Mouse (Mus musculus) cerebellum, adult 2 months (tissue): ENCODE data around the gene Rhno1.

Experiments used
- CTCF ChIP-seq: fragments of 200-500 bp; IDR thresholded peaks from 2 replicates; pipeline ENCODE4 v1.5.1; 2011; ENCODE audit warnings: low read depth, mild to moderate bottlenecking, control low read depth, low read length, moderate library complexity, borderline replicate concordance; ENCODE audit not compliant: insufficient read depth
- POLR2A ChIP-seq: fragments of 200-500 bp; IDR thresholded peaks from 2 replicates; pipeline ENCODE4 v1.6.1; 2011; ENCODE audit warnings: low read length, control low read depth, borderline replicate concordance; ENCODE audit not compliant: insufficient read depth

DNA sequence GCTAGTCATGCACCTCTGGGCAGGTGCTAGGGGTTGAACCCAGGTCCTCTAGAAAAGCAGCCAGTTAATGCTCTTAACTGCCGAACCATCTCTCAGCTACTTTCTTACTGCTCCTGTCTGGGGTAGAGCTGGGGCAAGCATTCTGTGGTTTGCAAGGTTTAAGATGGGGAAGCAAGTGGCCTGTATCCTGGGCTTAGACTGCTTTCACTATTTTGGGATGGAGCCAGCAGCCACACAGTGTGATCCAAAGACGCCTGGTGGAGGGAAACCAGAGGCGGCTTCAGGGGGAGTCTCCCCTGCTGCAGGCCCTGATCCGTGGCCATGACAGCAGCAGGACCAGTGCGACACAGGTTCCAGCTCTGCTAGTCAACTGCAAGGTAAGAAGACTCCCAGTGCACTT lies 42.0 kb upstream of the Rhno1 start:
- no peak for TF ChIP-seq CTCF
- TF ChIP-seq POLR2A, result no peak
